Mouse (Mus musculus) retina, embryonic 14.5 days (tissue): ENCODE data around the gene A730049H05Rik.
A peak's percentile ranks its signal among the peaks of the same experiment; 100 is the strongest.

ENCODE experiments used
- DNase-seq: peaks from one replicate; pipeline ENCODE4 v3.0.0-alpha.2; 2015; ENCODE audit warnings: low spot score

The A730049H05Rik gene

GRCm38 (mm10) chr6:92879700-92880265 is 63.5 kb downstream of the A730049H05Rik start:
- DNase-seq: no peak

GRCm38 (mm10) chr6:92882446-92882845 is 66.2 kb downstream of the A730049H05Rik start:
- DNase-seq: no peak

- peak; percentile 39 for DNase-seq
Measured at GRCm38 (mm10) chr6:92883131-92883900, 67.0 kb downstream of the A730049H05Rik start.

- no peak for DNase-seq
Measured at GRCm38 (mm10) chr6:92891535-92891934, 75.3 kb downstream of the A730049H05Rik start.
